Mouse (Mus musculus) hindbrain, postnatal 0 days (tissue): ENCODE results near the gene Ulk1. TPM values are rescaled to one million over a fixed set of nuclear protein-coding genes. Genes with fewer than 3 reads are reported as not detected.

Source experiments
- ATAC-seq: fragments of 200-750 bp; cut with Nextera tagmentation; 2 replicates; pipeline ENCODE4 v1.8.0; 2017; ENCODE audit warnings: mild to moderate bottlenecking, moderate TSS enrichment, moderate library complexity
- DNase-seq: peaks from one replicate; pipeline ENCODE4 v3.0.0-alpha.2; 2015; ENCODE audit warnings: low spot score
- H3K27ac ChIP-seq: fragments of 300-500 bp; sonication (generic); 2 replicates; pipeline ENCODE4 v1.5.1; 2014; ENCODE audit warnings: mild to moderate bottlenecking
- H3K27me3 ChIP-seq: fragments of 300-500 bp; sonication (generic); 2 replicates; pipeline ENCODE4 v1.6.1; 2014; ENCODE audit warnings: low read length, mixed read lengths; ENCODE audit not compliant: insufficient read depth
- H3K36me3 ChIP-seq: fragments of 300-500 bp; sonication (generic); 2 replicates; pipeline ENCODE4 v1.6.1; 2014; ENCODE audit warnings: low read length, mixed read lengths; ENCODE audit not compliant: insufficient read depth
- H3K4me1 ChIP-seq: fragments of 300-500 bp; sonication (generic); 2 replicates; pipeline ENCODE4 v1.6.1; 2014; ENCODE audit warnings: antibody characterized with exemption, low read length, mixed read lengths; ENCODE audit not compliant: insufficient read depth
- H3K4me2 ChIP-seq: fragments of 300-500 bp; sonication (generic); 2 replicates; pipeline ENCODE4 v1.6.1; 2014; ENCODE audit warnings: low read depth, mild to moderate bottlenecking, low read length, moderate library complexity, mixed read lengths
- H3K4me3 ChIP-seq: fragments of 300-500 bp; sonication (generic); 2 replicates; pipeline ENCODE4 v1.5.1; 2014; ENCODE audit warnings: low read length
- H3K9ac ChIP-seq: fragments of 300-500 bp; sonication (generic); replicated peaks from 2 replicates; pipeline ENCODE4 v1.6.1; 2014; ENCODE audit warnings: mild to moderate bottlenecking, low read length, moderate library complexity, mixed read lengths
- H3K9me3 ChIP-seq: fragments of 300-500 bp; sonication (generic); 2 replicates; pipeline ENCODE4 v1.6.1; 2016; ENCODE audit warnings: low read length, mixed read lengths
- CTCF ChIP-seq: IDR thresholded peaks from 2 replicates; pipeline ENCODE4 v1.5.1; 2016; ENCODE audit warnings: antibody characterized with exemption, control low read depth, low read depth
- WGBS: fragments of 180-500 bp; shearing (Covaris S2); extraction: QIAGEN DNeasy Blood & Tissue Kit; methylation state at CpG from one replicate; pipeline ENCODE4 v1.1.7; 2014; 5-methylcytosine and 5-hydroxymethylcytosine counted together
- polyA plus RNA-seq: library from polyadenylated mRNA; unstranded; fragments of >200 nt; fragmentation: Nextera tagmentation; extraction: Ambion mirVana; gene quantifications from 2 replicates; pipeline ENCODE4 v1.2.1, GENCODE M21; 2015
- total RNA-seq: library from RNA; depleted of rRNA; stranded (reverse); fragments of >200 nt; gene quantifications from 2 replicates; pipeline ENCODE4 v1.2.3, GENCODE M21; 2014

The Ulk1 gene
- total and polyA plus RNA-seq, 2 experiments from 2014 or later = 16.3 to 60.8 TPM

GRCm38 (mm10) chr5:110788684-110789083, 21.2 kb downstream of the Ulk1 start:
- Histone ChIP-seq H3K27ac (no peak overlapping the region), H3K36me3 (peaks cover 73% of the 10 kb centered on the region), H3K27me3 (no peaks in the 10 kb centered on the region), H3K9ac (no peak overlapping the region), H3K4me1 (no peaks in the 10 kb centered on the region), H3K4me2 (no peak overlapping the region), H3K9me3 (no peaks in the 10 kb centered on the region), H3K4me3 (no peak overlapping the region)
- TF ChIP-seq CTCF = peak; percentile 85
- WGBS = 61% methylated on average over 5 of the region's 5 CpGs
- peak; percentile 81 for DNase-seq
- ATAC-seq = peak; percentile 68

DNA sequence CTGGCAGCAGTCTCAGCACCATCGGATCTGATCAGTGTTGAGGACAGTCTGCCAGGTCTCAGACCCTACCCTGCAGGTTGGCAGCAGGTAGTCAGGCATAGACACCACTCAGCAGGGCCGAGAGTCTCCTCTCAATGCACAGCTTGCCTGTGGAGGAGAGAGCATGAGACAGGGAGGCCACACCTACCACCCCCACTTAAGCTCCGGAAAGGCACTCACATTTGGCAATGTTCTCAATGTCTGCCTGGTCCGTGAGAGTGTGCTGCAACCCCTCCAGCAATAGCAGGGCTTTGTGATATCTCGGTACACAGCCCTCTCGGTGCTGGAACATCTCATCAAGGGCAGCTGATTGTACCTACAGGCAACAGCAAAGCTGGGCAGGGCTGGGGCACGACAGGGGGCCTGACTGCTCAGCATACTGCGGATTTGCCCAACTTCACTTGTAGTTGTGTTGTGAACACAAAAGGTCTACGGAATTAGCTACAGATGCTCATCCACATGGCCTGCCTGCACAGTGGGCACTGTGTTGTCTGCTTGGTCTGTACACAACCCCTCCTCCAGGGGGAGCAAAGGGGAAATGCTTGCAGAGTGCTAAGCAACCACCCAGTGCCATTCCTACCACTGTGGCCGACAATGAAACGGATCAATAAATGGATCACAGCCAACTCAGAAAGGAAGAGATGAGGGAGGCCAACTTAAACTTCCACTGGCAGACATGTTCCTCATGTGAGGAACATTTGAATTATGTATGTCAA, 23.6 kb downstream of the Ulk1 start:
- Histone ChIP-seq H3K27ac (no peak overlapping the region), H3K27me3 (no peaks in the 10 kb centered on the region), H3K9me3 (no peaks in the 10 kb centered on the region), H3K9ac (no peak overlapping the region), H3K4me2 (no peak overlapping the region), H3K4me1 (no peaks in the 10 kb centered on the region), H3K4me3 (no peak overlapping the region), H3K36me3 (peaks cover 49% of the 10 kb centered on the region)
- peak; percentile 9 for DNase-seq
- no peak for ATAC-seq
- TF ChIP-seq CTCF = peak; percentile 57
- WGBS = 63% methylated on average over 11 of the region's 11 CpGs

GRCm38 (mm10) chr5:110783150-110783549, 26.7 kb downstream of the Ulk1 start:
- H3K9ac ChIP-seq = no peak overlapping the region
- H3K4me1 ChIP-seq = no peaks in the 10 kb centered on the region
- WGBS = 74% methylated on average over 8 of the region's 8 CpGs
- no peaks in the 10 kb centered on the region for H3K9me3 ChIP-seq
- DNase-seq = no peak
- ATAC-seq = no peak
- no peak for TF ChIP-seq CTCF
- H3K36me3 ChIP-seq = peaks cover 22% of the 10 kb centered on the region
- no peak overlapping the region for H3K4me3 ChIP-seq
- no peak overlapping the region for H3K27ac ChIP-seq
- no peaks in the 10 kb centered on the region for H3K27me3 ChIP-seq
- no peak overlapping the region for H3K4me2 ChIP-seq

GRCm38 (mm10) chr5:110781529-110782238, 28.2 kb downstream of the Ulk1 start:
- Histone ChIP-seq H3K27me3 (no peaks in the 10 kb centered on the region), H3K27ac (no peak overlapping the region), H3K9me3 (no peaks in the 10 kb centered on the region), H3K4me3 (no peak overlapping the region), H3K36me3 (peaks cover 7% of the 10 kb centered on the region), H3K9ac (no peak overlapping the region), H3K4me2 (no peak overlapping the region), H3K4me1 (no peaks in the 10 kb centered on the region)
- no peak for ATAC-seq
- no peak for DNase-seq
- WGBS = 84% methylated on average over 7 of the region's 7 CpGs
- TF ChIP-seq CTCF = no peak

GRCm38 (mm10) chr5:110780761-110781528, 29.0 kb downstream of the Ulk1 start:
- 54% methylated on average over 10 of the region's 10 CpGs for WGBS
- Histone ChIP-seq H3K9ac (peak overlapping the region; percentile 76), H3K36me3 (no peaks in the 10 kb centered on the region; the same call in 1 of the 2 replicates), H3K27me3 (no peaks in the 10 kb centered on the region), H3K4me1 (no peaks in the 10 kb centered on the region), H3K4me2 (peak overlapping the region; percentile 84), H3K27ac (peak overlapping the region; percentile 34; the same call in 1 of the 2 replicates), H3K4me3 (peak overlapping the region; percentile 74), H3K9me3 (no peaks in the 10 kb centered on the region)
- ATAC-seq = peak; percentile 75
- DNase-seq = no peak
- no peak for TF ChIP-seq CTCF

DNA sequence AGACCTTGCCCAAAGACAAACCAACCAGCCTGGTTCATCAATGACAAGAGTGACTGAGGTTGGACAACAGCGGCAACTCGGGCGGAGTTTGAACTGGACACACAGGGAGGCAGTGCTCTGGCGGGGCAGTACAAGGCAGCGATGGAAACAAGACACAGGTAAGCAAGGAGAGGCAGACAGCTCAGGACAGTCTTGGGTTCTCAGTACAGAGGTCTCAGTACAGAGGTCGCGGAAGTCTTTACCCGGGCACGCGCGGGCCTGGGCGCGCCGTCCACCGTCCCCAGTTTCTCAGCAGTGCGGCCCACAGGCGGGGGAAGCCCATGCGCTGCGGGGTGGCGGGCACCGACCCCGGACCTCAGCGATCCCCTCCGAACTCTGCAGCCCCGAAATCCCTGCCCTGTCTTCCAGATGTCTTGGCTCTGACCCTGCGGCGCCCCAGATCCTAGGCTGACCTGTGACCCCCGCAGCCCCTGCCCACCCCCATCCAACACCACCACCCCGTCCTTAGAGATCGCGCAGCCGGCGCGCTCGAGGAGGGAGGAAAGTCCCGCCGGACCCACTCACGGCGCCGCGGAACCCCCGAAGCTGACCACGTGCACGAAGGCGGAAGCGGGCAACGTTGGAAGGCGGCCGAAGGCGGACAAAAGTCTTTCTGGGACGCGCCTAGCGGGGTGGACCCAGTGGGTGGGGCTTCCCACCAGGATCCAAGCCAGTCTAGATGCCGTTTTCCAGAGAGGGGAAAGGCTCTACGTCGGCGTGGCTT, 29.7 kb downstream of the Ulk1 start, which contains the start of gene Pus1:
Pus1 (minus strand) TSS at position 662 of the 763 bp plus-strand sequence.
- WGBS = 1% methylated on average over 57 of the region's 57 CpGs
- ATAC-seq (peak; percentile 84), DNase-seq (peak; percentile 94)
- no peak for TF ChIP-seq CTCF
- peak within 1 kb of the TSS; percentile 76 for H3K9ac ChIP-seq
- H3K27me3 ChIP-seq = no peaks in the 10 kb centered on the region
- H3K4me1 ChIP-seq = no peaks in the 10 kb centered on the region
- H3K4me3 ChIP-seq = peak within 1 kb of the TSS; percentile 74
- H3K4me2 ChIP-seq = peak within 1 kb of the TSS; percentile 84
- peaks cover 4% of the 10 kb centered on the region; the same call in 1 of the 2 replicates for H3K36me3 ChIP-seq
- H3K27ac ChIP-seq = peak within 1 kb of the TSS; percentile 34; the same call in 1 of the 2 replicates
- H3K9me3 ChIP-seq = no peaks in the 10 kb centered on the region
